Mouse (Mus musculus) heart, embryonic 16.5 days (tissue): Measurements from ENCODE around the gene Bsnd. TPM values are rescaled to one million over a fixed set of nuclear protein-coding genes. Genes with fewer than 3 reads are reported as not detected.
A peak's percentile ranks its signal among the peaks of the same experiment; 100 is the strongest.

Experiments
- ATAC-seq: fragments of 200-750 bp; cut with Nextera tagmentation; replicated peaks from 2 replicates; pipeline ENCODE4 v1.8.0; 2017; ENCODE audit warnings: moderate number of reproducible peaks; ENCODE audit not compliant: insufficient read depth, low FRiP score; ENCODE audit errors: extremely low read depth
- H3K27ac ChIP-seq: fragments of 300-500 bp; sonication (generic); 2 replicates; pipeline ENCODE4 v1.5.1; 2014; ENCODE audit warnings: mild to moderate bottlenecking, low read length, control low read depth, moderate library complexity
- H3K27me3 ChIP-seq: fragments of 300-500 bp; sonication (generic); 2 replicates; pipeline ENCODE4 v1.6.1; 2014; ENCODE audit warnings: low read length, mixed read lengths; ENCODE audit not compliant: control insufficient read depth, insufficient read depth
- H3K36me3 ChIP-seq: fragments of 300-500 bp; sonication (generic); 2 replicates; pipeline ENCODE4 v1.6.1; 2014; ENCODE audit not compliant: control insufficient read depth, insufficient read depth
- H3K4me1 ChIP-seq: fragments of 300-500 bp; sonication (generic); 2 replicates; pipeline ENCODE4 v1.6.1; 2014; ENCODE audit warnings: low read length, mixed read lengths; ENCODE audit not compliant: control insufficient read depth, insufficient read depth
- H3K4me2 ChIP-seq: fragments of 300-500 bp; sonication (generic); 2 replicates; pipeline ENCODE4 v1.6.1; 2014; ENCODE audit warnings: low read depth, mild to moderate bottlenecking, control low read depth, low read length
- H3K4me3 ChIP-seq: fragments of 300-500 bp; sonication (generic); 2 replicates; pipeline ENCODE4 v1.5.1; 2014; ENCODE audit warnings: mild to moderate bottlenecking, control low read depth, low read length
- H3K9ac ChIP-seq: fragments of 300-500 bp; sonication (generic); 2 replicates; pipeline ENCODE4 v1.6.1; 2014; ENCODE audit warnings: low read length, control low read depth
- H3K9me3 ChIP-seq: fragments of 300-500 bp; sonication (generic); replicated peaks from 2 replicates; pipeline ENCODE4 v1.6.1; 2016; ENCODE audit warnings: low read length; ENCODE audit not compliant: control insufficient read depth
- WGBS: fragments of 180-500 bp; shearing (Covaris S2); extraction: QIAGEN DNeasy Blood & Tissue Kit; methylation state at CpG from one replicate; pipeline ENCODE4 v1.1.7; 2014; 5-methylcytosine and 5-hydroxymethylcytosine counted together
- polyA plus RNA-seq: library from polyadenylated mRNA; unstranded; fragments of >200 nt; fragmentation: Nextera tagmentation; extraction: Ambion mirVana; gene quantifications from 2 replicates; pipeline ENCODE4 v1.2.1, GENCODE M21; 2015

Bsnd gene
- polyA plus RNA-seq = not detected in 2 replicates

DNA sequence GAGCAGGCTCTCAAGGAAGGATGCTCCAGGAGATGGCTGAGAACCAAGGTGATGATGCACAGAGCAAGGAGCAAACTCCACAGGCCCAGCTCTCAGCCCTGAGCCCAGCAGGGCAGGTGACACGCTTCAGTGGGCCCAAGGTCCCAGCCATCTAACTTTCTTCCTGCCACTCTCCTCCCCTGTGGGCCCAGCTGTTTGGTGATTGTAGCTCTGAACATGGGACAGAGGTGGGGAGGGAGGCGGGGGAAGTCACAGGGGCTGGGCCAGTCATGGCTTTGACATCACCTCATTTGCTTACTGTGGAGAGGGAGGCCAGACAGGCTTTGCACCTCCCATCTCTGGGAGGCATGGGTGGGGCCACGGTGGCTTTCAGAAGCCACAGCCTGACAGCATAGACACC, at the start of gene Bsnd:
Gene Bsnd, minus strand, starts transcription at position 168 of the 400 bp plus-strand sequence.
- no peak for ATAC-seq
- Histone ChIP-seq H3K27ac (no peak within 1 kb of the TSS), H3K27me3 (no peaks in the 10 kb centered on the region), H3K36me3 (no peaks in the 10 kb centered on the region), H3K4me1 (no peaks in the 10 kb centered on the region), H3K9ac (no peak within 1 kb of the TSS), H3K9me3 (no peaks in the 10 kb centered on the region), H3K4me3 (no peak within 1 kb of the TSS), H3K4me2 (no peak within 1 kb of the TSS)
- WGBS = 56% methylated on average over 3 of the region's 3 CpGs

DNA sequence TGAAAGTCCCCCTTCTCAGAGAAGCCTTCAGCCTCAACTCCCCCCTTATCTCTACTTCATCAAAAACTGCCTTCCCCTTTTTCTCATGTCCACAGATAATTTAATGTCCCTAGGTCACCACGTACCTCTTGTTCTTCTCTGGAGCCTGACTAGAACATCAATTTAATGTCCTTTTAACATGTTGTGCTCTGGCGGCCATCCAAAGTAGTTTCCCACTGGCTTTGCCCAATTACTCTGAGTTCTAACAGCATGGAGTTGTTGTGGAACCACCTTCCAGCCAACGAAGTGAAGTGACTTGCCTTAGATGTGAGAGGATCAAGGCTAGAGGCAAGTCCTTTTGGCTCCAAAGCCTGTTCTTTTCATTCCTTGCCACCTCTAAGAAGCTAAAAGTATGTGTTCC, 49.4 kb upstream of the Bsnd start:
- Histone ChIP-seq H3K9ac (no peak overlapping the region), H3K9me3 (0 out of 2 replicates have a peak, but pooled peaks cover 5% of the 10 kb centered on the region), H3K36me3 (no peaks in the 10 kb centered on the region), H3K4me1 (peaks cover 7% of the 10 kb centered on the region), H3K27me3 (peaks cover 7% of the 10 kb centered on the region; the same call in 1 of the 2 replicates), H3K4me3 (no peak overlapping the region), H3K4me2 (no peak overlapping the region), H3K27ac (no peak overlapping the region)
- no peak for ATAC-seq
- 61% methylated on average over 3 of the region's 3 CpGs for WGBS

DNA sequence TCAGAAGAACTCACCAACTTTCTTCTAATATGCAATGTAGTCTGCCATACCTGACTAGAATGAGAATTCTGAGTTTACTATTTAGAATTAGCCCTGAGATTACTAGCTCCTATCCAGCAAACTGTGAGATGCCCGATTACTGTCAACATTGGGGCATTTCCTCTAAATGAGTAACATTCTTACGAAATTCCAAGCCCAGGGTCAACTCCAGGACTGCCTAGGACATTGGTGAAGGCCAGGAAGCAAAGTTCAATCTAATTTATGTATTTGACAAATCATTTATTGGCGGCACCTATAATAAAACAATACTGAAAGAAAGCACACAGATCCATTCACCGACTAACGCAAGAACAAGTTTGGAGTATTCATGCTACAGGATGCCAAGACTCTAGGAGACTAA, 47.7 kb upstream of the Bsnd start:
- Histone ChIP-seq H3K27ac (no peak overlapping the region), H3K27me3 (peaks cover 10% of the 10 kb centered on the region), H3K9me3 (0 out of 2 replicates have a peak, but pooled peaks cover 5% of the 10 kb centered on the region), H3K4me3 (no peak overlapping the region), H3K9ac (no peak overlapping the region), H3K4me2 (no peak overlapping the region), H3K36me3 (no peaks in the 10 kb centered on the region), H3K4me1 (no peaks in the 10 kb centered on the region)
- no peak for ATAC-seq
- 84% methylated on average over 5 of the region's 5 CpGs for WGBS

DNA sequence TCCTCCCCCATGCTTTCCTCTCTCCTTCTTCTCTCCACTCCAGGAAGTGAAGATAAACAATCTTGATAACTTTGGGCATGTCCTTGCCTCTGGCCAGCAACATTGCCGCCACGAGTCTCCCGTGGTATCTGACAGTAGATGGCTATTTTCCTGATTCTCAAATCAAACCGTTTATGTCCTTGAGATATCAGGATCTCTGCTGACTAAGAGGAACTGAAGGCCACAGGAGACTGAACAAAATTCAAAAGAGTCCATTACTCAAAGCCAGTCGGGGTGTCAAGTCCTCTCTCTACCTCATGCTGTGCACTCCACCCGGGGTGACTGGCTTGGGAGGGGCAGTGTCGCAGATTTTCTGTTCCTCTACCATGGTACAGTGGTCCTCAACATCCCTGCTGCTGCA, 42.2 kb upstream of the Bsnd start:
- Histone ChIP-seq H3K4me3 (no peak overlapping the region), H3K27ac (no peak overlapping the region), H3K4me2 (no peak overlapping the region), H3K9me3 (0 out of 2 replicates have a peak, but pooled peaks cover 3% of the 10 kb centered on the region), H3K27me3 (peaks cover 5% of the 10 kb centered on the region; the same call in 1 of the 2 replicates), H3K9ac (no peak overlapping the region), H3K36me3 (no peaks in the 10 kb centered on the region), H3K4me1 (peaks cover 4% of the 10 kb centered on the region)
- 35% methylated on average over 7 of the region's 7 CpGs for WGBS
- no peak for ATAC-seq

DNA sequence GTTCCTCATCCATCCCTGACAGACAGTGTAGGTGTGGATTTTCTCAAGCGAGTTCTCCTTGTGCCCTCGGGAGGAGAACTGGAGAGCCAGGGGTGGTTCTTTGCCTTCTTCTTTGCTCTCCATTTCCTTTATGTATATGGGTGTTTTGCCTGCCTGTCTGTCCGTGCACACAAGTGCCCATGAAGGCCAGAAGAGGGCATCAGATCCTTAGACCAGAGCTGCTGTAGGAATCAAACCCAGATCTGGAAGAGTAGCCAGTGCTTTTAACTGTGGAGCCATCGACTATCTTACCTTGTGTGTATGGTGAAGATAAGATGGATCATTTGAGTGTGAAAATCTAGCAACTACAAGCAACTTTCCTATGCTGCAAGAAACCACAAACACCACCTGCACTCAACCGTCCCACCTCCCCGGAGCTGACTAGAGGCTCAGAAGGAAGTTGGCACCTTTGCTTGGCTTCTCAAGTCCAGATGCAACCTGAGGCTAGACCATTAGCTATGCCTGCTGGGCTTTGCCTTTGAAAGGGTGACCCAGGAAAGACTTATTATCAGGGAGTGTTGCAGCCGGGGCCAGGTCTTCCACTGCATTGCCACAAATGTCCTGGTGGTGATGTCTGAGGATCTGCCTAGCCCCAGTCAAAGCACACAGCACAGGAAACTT, 41.5 kb upstream of the Bsnd start:
- H3K9me3 ChIP-seq = no peaks in the 10 kb centered on the region
- no peaks in the 10 kb centered on the region for H3K36me3 ChIP-seq
- no peak for ATAC-seq
- peaks cover 5% of the 10 kb centered on the region; the same call in 1 of the 2 replicates for H3K27me3 ChIP-seq
- WGBS = 37% methylated on average over 7 of the region's 7 CpGs
- H3K4me1 ChIP-seq = peaks cover 5% of the 10 kb centered on the region
- H3K27ac ChIP-seq = 0 out of 2 replicates have a peak overlapping the region, but pooled peaks have one; percentile 51
- H3K9ac ChIP-seq = no peak overlapping the region
- no peak overlapping the region for H3K4me2 ChIP-seq
- H3K4me3 ChIP-seq = no peak overlapping the region

DNA sequence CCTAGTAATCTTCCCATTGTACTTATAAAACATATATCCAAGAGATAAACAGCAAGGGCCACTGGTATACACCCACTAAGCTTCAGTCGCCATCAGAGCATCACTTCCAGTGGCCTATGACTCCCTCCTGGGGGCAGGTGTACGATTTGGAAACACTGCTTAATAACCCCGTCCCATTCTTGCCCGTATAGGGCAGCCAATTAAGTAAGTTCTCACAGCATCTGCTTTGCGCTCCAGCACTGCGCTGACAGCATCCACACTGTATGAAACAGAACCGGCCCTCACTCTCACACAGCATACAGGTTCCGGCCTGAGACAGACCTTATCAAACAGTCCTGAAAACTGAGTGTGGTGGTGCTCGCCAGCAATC, 38.0 kb upstream of the Bsnd start:
- no peak overlapping the region for H3K9ac ChIP-seq
- H3K4me3 ChIP-seq = no peak overlapping the region
- no peak overlapping the region for H3K4me2 ChIP-seq
- peaks cover 5% of the 10 kb centered on the region for H3K4me1 ChIP-seq
- ATAC-seq = no peak
- WGBS = 61% methylated on average over 9 of the region's 9 CpGs
- H3K27me3 ChIP-seq = peaks cover 3% of the 10 kb centered on the region; the same call in 1 of the 2 replicates
- no peaks in the 10 kb centered on the region for H3K36me3 ChIP-seq
- H3K27ac ChIP-seq = no peak overlapping the region
- no peaks in the 10 kb centered on the region for H3K9me3 ChIP-seq

DNA sequence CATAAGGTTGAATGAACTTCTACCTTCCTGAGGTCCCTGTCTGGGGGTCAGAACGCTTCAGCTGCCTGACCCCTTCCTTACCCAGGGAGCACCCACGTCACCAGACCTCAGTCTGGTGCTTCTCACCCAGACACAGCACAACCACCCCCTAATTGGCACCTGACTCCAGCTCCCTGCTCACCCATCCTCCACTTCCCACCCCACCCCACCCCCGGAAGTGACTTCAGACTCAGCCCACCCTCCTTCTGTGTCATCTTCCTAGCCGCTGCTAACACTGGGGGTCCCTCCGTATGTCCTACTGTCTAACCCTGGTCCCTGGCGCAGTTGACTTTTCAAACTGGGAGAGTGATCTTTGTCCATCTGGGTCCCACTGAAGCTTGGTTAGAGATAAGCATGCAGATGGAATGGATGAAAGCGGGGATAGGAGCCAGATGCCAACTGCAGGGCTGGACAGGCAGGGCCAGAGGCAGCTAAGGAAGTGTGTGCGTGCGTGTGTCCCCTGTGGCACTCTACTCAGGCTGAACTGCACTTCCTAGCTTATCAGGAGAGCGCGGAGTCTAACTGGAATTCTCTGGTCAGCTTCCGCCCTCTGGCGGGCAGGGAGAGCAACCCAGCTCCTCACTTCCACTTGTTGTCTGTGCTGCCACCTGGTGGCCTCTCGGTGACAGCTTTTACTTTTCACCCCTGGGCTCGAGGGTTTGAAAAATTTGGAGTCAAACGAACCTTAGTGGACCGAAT, 37.5 kb upstream of the Bsnd start:
- Histone ChIP-seq H3K4me1 (peaks cover 5% of the 10 kb centered on the region), H3K9me3 (no peaks in the 10 kb centered on the region), H3K27me3 (no peaks in the 10 kb centered on the region), H3K4me2 (peak overlapping the region; percentile 66), H3K36me3 (no peaks in the 10 kb centered on the region), H3K9ac (peak overlapping the region; percentile 68), H3K27ac (0 out of 2 replicates have a peak overlapping the region, but pooled peaks have one; percentile 43), H3K4me3 (peak overlapping the region; percentile 41)
- ATAC-seq = peak; percentile 86
- 15% methylated on average over 17 of the region's 17 CpGs for WGBS

DNA sequence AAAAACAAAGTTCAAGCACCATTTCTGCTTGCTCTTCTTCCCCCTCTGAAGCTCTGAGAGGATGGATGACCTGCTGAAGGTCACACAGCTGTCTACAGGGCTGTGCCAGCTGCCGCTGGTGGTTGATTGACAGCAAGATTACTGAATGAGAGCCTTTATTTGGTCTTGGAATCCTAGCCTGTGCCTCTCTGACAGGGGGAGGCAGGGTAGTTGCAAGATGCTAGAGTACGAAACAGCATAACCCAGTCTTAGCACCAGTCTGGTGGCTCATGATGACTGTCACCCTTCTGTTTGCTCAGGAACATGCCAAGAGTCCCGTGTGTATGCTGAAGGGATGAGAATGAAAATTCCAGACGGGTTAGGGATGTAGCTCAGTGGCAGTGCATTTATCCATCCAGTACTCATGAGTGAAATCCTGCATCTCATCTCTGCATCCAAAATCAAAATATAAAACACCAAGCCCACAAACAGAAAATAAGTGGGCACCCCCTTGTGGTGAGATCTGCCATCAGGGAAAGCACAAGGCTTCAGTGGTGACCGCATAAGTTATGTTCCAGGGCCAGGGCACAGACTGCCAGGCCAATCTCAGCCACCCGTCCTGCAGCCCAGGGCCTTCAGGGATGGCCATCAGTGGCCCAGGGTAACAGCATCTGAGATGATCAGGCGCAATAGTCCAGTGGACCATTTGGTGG, 35.9 kb upstream of the Bsnd start:
- no peak overlapping the region for H3K4me2 ChIP-seq
- no peaks in the 10 kb centered on the region for H3K36me3 ChIP-seq
- ATAC-seq = no peak
- H3K9me3 ChIP-seq = no peaks in the 10 kb centered on the region
- no peak overlapping the region for H3K27ac ChIP-seq
- no peaks in the 10 kb centered on the region for H3K27me3 ChIP-seq
- H3K4me1 ChIP-seq = peaks cover 5% of the 10 kb centered on the region
- H3K9ac ChIP-seq = no peak overlapping the region
- no peak overlapping the region for H3K4me3 ChIP-seq
- 65% methylated on average over 7 of the region's 7 CpGs for WGBS

DNA sequence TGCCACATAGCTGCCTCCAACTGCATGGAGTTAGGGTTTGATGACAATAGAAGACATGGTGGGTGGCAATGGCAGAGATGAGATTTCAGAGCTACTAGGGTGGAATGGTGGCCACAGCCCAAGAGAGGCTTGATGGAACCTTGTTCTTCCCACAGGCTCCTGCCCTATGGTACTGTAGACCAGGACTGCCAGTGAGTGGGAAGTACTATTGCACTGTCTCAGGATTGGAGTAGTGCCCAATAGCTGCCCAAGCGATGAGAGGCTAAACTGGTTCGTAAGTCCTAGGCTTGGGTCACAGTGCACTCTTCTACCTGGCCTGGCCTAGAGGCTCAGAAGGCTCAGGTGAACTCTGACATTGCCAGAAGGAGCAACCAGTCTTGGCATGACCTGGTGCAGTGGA, 32.9 kb upstream of the Bsnd start:
- H3K9me3 ChIP-seq = no peaks in the 10 kb centered on the region
- no peak overlapping the region for H3K4me2 ChIP-seq
- no peaks in the 10 kb centered on the region for H3K36me3 ChIP-seq
- no peak for ATAC-seq
- H3K9ac ChIP-seq = no peak overlapping the region
- H3K27me3 ChIP-seq = no peaks in the 10 kb centered on the region
- peaks cover 5% of the 10 kb centered on the region for H3K4me1 ChIP-seq
- 89% methylated on average over 2 of the region's 2 CpGs for WGBS
- H3K27ac ChIP-seq = no peak overlapping the region
- no peak overlapping the region for H3K4me3 ChIP-seq
